Mouse (Mus musculus) layer of hippocampus, adult 11-12 months (tissue): ENCODE data around the gene Cmtr2.
A peak's percentile ranks its signal among the peaks of the same experiment; 100 is the strongest.

Experiments
- DNase-seq: peaks from one replicate; pipeline ENCODE4 v3.0.0; 2022; ENCODE audit warnings: low spot score

The Cmtr2 gene

GRCm38 (mm10) chr8:110265796-110266305 is 50.4 kb downstream of the Cmtr2 start:
- DNase-seq = no peak

GRCm38 (mm10) chr8:110266741-110267140 is 51.3 kb downstream of the Cmtr2 start, which contains the start of gene Hydin:
Hydin (plus strand) TSS chr8:110266977.
- DNase-seq = peak; percentile 85

- no peak for DNase-seq
These were observed 51.8 kb downstream of the Cmtr2 start for GRCm38 (mm10) chr8:110267268-110267667.

- no peak for DNase-seq
These were observed 55.2 kb downstream of the Cmtr2 start for GRCm38 (mm10) chr8:110270659-110271058.

- no peak for DNase-seq
These were observed 57.9 kb downstream of the Cmtr2 start for GRCm38 (mm10) chr8:110273394-110273793.
